Mouse (Mus musculus) adipose tissue, adult 10 weeks (tissue): Measurements from ENCODE around the gene Dhx40. TPM values are rescaled to one million over a fixed set of nuclear protein-coding genes. Genes with fewer than 3 reads are reported as not detected.

ENCODE experiments used
- polyA plus RNA-seq: library from polyadenylated mRNA; stranded (reverse); fragments of 350-450 nt; fragmentation: Illumina TruSeq; extraction: RNeasy Lipid Tissue Mini Kit (QIAGEN cat#74804); gene quantifications from one replicate; pipeline ENCODE4 v1.2.3, GENCODE M21; 2014; ENCODE audit warnings: low read depth, low replicate concordance

The Dhx40 gene
- 32.7 TPM for polyA plus RNA-seq

GRCm38 (mm10) chr11:86807505-86807989 lies at the start of gene Dhx40:
Gene Dhx40, minus strand, starts transcription at chr11:86807746.

GRCm38 (mm10) chr11:86757480-86758371 lies 49.8 kb downstream of the Dhx40 start, which contains the start of gene Cltc:
Gene Cltc, minus strand, starts transcription at chr11:86757565.

Other genes with a start within 250 kb of the Dhx40 start
- gene Vmp1, start 123.9 kb downstream of the Dhx40 start, polyA plus RNA-seq = 228 TPM
- gene Ptrh2, start 123.8 kb downstream of the Dhx40 start, polyA plus RNA-seq = 9.0 TPM
- gene Cltc, start 50.2 kb downstream of the Dhx40 start, polyA plus RNA-seq = 149 TPM
- gene Ypel2, start 186.0 kb upstream of the Dhx40 start, polyA plus RNA-seq = 15.3 TPM